Mouse (Mus musculus) thymus, adult 2 months (tissue): Measurements from ENCODE around the gene Igfbp5.

Experiments used
- CTCF ChIP-seq: fragments of 200-500 bp; IDR thresholded peaks from 2 replicates; pipeline ENCODE4 v1.5.1; 2012; ENCODE audit warnings: mild to moderate bottlenecking, control low read depth, low read length, moderate library complexity, borderline replicate concordance; ENCODE audit not compliant: control insufficient read depth, poor library complexity, insufficient read depth; ENCODE audit errors: extremely low read depth
- POLR2A ChIP-seq: fragments of 200-500 bp; IDR thresholded peaks from 2 replicates; pipeline ENCODE4 v1.6.1; 2012; ENCODE audit warnings: mild to moderate bottlenecking, low read length, control low read depth, moderate library complexity; ENCODE audit not compliant: control insufficient read depth, poor library complexity, insufficient read depth; ENCODE audit errors: extremely low read depth

GRCm38 (mm10) chr1:72869681-72870614, 4.7 kb downstream of the Igfbp5 start:
- TF ChIP-seq POLR2A (no peak), CTCF (no peak)
